Mouse (Mus musculus): ENCODE results near the gene Gm1673. TPM values are rescaled to one million over a fixed set of nuclear protein-coding genes. Genes with fewer than 3 reads are reported as not detected.

The Gm1673 gene
- polyA plus RNA-seq, 1 experiment from 2014 or later = 405 TPM

Other genes with a start within 250 kb of the Gm1673 start
- 52.5 and 58.5 TPM in 2 replicates for gene Letm1, start 200.6 kb upstream of the Gm1673 start, polyA plus RNA-seq (2016; fragmentation: Nextera tagmentation; extraction: Ambion mirVana)
- 129 and 134 TPM in 2 replicates for gene Nsd2, start 162.7 kb upstream of the Gm1673 start, polyA plus RNA-seq (2016; fragmentation: Nextera tagmentation; extraction: Ambion mirVana)
- 63.7 and 73.8 TPM in 2 replicates for gene Nelfa, start 47.0 kb upstream of the Gm1673 start, polyA plus RNA-seq (2016; fragmentation: Nextera tagmentation; extraction: Ambion mirVana)
- 2.4 and 3.1 TPM in 2 replicates for gene Nat8l, start 12.6 kb downstream of the Gm1673 start, polyA plus RNA-seq (2016; fragmentation: Nextera tagmentation; extraction: Ambion mirVana)
- 0.62 and 0.80 TPM in 2 replicates for gene Poln, start 186.0 kb downstream of the Gm1673 start, polyA plus RNA-seq (2016; fragmentation: Nextera tagmentation; extraction: Ambion mirVana)
- 43.1 and 45.3 TPM in 2 replicates for gene Haus3, start 186.1 kb downstream of the Gm1673 start, polyA plus RNA-seq (2016; fragmentation: Nextera tagmentation; extraction: Ambion mirVana)
- gene Mxd4, start 204.3 kb downstream of the Gm1673 start, polyA plus RNA-seq (2016; fragmentation: Nextera tagmentation; extraction: Ambion mirVana) = 25.0 and 25.8 TPM in 2 replicates

Data from forebrain, embryonic 12.5 days (tissue).